Mouse (Mus musculus) brain, embryonic 14.5 days (tissue): ENCODE measurements around the gene Mybph.

Source experiments
- CTCF ChIP-seq: fragments of 200-500 bp; IDR thresholded peaks from 2 replicates; pipeline ENCODE4 v1.5.1; 2012; ENCODE audit warnings: inconsistent platforms, mild to moderate bottlenecking, moderate library complexity, borderline replicate concordance; ENCODE audit not compliant: insufficient read depth, insufficient read length; ENCODE audit errors: extremely low read depth
- POLR2A ChIP-seq: fragments of 200-500 bp; IDR thresholded peaks from 2 replicates; pipeline ENCODE4 v1.6.1; 2012; ENCODE audit warnings: mild to moderate bottlenecking, inconsistent platforms, borderline replicate concordance; ENCODE audit not compliant: poor library complexity, insufficient read depth, insufficient read length, severe bottlenecking; ENCODE audit errors: extremely low read depth

DNA sequence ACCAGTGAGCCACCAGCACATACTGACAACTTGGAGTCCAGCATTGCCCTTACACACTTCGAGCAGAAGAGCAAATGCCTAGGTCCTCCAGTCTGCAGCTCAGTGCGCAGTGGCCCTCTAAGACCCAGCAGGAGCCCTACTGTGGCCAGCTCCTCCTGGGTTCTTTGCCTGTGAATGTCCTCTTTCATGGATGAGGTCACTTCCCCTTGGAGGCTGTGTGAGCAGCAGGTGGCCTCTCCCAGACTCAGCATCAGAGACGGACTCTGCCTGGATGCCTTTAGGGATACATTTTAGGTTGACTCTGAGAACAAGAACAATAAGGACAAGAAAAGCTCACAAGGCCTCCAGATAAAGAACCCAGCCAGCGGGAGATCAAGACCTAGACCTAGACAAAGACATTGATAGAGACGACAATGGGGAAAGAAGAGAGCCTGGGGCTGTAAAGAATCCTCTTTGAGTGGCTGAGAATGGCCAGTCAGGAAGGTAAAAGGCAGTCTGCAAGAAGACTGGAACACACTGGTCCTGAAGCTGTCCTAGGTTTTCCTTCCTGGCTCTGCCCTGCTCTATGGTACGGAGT is 17.0 kb downstream of the Mybph start:
- no peak for TF ChIP-seq POLR2A
- TF ChIP-seq CTCF, result no peak
